Mouse (Mus musculus): Measurements from ENCODE around the gene Snx12. TPM values are rescaled to one million over a fixed set of nuclear protein-coding genes. Genes with fewer than 3 reads are reported as not detected.

The Snx12 gene
- total and polyA plus RNA-seq, 3 experiments = 31.5 to 56.7 (median 52.1) TPM

DNA sequence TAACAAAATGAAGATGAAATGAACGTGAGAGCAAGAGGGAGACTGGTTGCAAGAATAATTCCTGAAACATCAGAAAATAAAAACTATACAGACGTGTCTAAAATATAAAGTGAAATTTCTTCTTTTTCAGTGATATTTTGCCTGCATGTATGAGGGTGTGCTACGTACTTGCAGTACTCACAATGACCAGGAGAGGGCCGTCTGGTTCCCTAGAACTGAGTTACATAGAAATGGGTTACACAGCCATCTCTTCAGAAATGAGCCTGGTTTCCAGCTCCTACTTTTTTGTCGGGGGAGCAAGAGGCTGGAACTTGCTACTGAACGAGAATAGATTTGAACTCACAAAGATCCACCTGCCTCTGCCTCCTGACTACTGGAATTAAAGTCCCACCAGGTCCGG lies 91.4 kb downstream of the Snx12 start:
- H3K27me3 ChIP-seq (replicated peaks) = no peaks in the 10 kb centered on the region
- no peak overlapping the region for H3K4me3 ChIP-seq (replicated peaks in 1 of 3; ENCODE audit: low read depth in 2 of 3, low read length in 2 of 3, poor library complexity in 1 of 3)
- in situ Hi-C loops (cut with MboI; ENCODE audit: low pct_ligation_motif_present, low pct_unique_long_range_greater_than_20kb, low sequenced_read_pairs) (loop anchor here (5.0 to 25.0 kb wide), 3 partner anchors 156 to 356 kb away; partner anchors contain the start of gene Nlgn3), dilution Hi-C loops (cut with MboI; ENCODE audit: extremely low pct_ligation_motif_present, extremely low pct_unique_long_range_greater_than_20kb, low sequenced_read_pairs) (no loop called here)
- no peak for TF ChIP-seq HCFC1 (IDR thresholded peaks at IDR 0.05; ENCODE audit: low read depth, low read length)
- peak; percentile 64 for TF ChIP-seq RAD21 (IDR thresholded peaks at IDR 0.05; ENCODE audit: low read depth, low read length)
- TF ChIP-seq SMC3 (IDR thresholded peaks at IDR 0.05; ENCODE audit: low read depth, low read length) = peak; percentile 67
- peak; percentile 37 to 69 for TF ChIP-seq CTCF (conservative IDR thresholded peaks at IDR 0.05 in 1 of 2, IDR thresholded peaks at IDR 0.05 in 1 of 2; ENCODE audit: low read depth in 2 of 2, low read length in 2 of 2)
- H3K27ac ChIP-seq (ENCODE audit: insufficient read depth, low read depth) = no peak overlapping the region
- no peaks in the 10 kb centered on the region for H3K79me2 ChIP-seq (replicated peaks; ENCODE audit: control insufficient read depth, extremely low read depth, insufficient read depth, poor library complexity, severe bottlenecking)
- no peaks in the 10 kb centered on the region for H3K9me3 ChIP-seq (replicated peaks; ENCODE audit: low read length)
- no peaks in the 10 kb centered on the region for H3K36me3 ChIP-seq (replicated peaks in 1 of 2; ENCODE audit: control insufficient read depth in 1 of 2, insufficient read depth in 1 of 2, low read length in 1 of 2)
- peaks cover 0 to 4% of the 10 kb centered on the region in 2 experiments; a peak in 1 of 4 replicates for H3K4me1 ChIP-seq (ENCODE audit: control insufficient read depth in 1 of 2, insufficient read depth in 2 of 2)
- no peak overlapping the region for H3K9ac ChIP-seq (ENCODE audit: insufficient read depth, low read depth)
- no peak overlapping the region for H3K4me2 ChIP-seq (ENCODE audit: insufficient read depth, low read depth, poor library complexity, severe bottlenecking)
- peak; percentile 65 for DNase-seq (ENCODE audit: extremely low read depth)

GRCm38 (mm10) chrX:101128559-101128958 lies 93.8 kb downstream of the Snx12 start:
- in situ Hi-C loops (cut with MboI; ENCODE audit: low pct_ligation_motif_present, low pct_unique_long_range_greater_than_20kb, low sequenced_read_pairs) (loop anchor here (25.0 kb wide), 2 partner anchors 159 to 359 kb away; partner anchors contain the start of gene Nlgn3), dilution Hi-C loops (cut with MboI; ENCODE audit: extremely low pct_ligation_motif_present, extremely low pct_unique_long_range_greater_than_20kb, low sequenced_read_pairs) (no loop called here)
- Histone ChIP-seq H3K27ac (ENCODE audit: insufficient read depth, low read depth) (no peak overlapping the region), H3K4me1 (ENCODE audit: control insufficient read depth in 1 of 2, insufficient read depth in 2 of 2) (peaks cover 0 to 4% of the 10 kb centered on the region in 2 experiments; a peak in 1 of 4 replicates), H3K9ac (ENCODE audit: insufficient read depth, low read depth) (no peak overlapping the region), H3K79me2 (replicated peaks; ENCODE audit: control insufficient read depth, extremely low read depth, insufficient read depth, poor library complexity, severe bottlenecking) (no peaks in the 10 kb centered on the region), H3K9me3 (replicated peaks; ENCODE audit: low read length) (no peaks in the 10 kb centered on the region), H3K27me3 (replicated peaks) (no peaks in the 10 kb centered on the region), H3K4me2 (ENCODE audit: insufficient read depth, low read depth, poor library complexity, severe bottlenecking) (no peak overlapping the region), H3K4me3 (replicated peaks in 1 of 3; ENCODE audit: low read depth in 2 of 3, low read length in 2 of 3, poor library complexity in 1 of 3) (no peak overlapping the region), H3K36me3 (replicated peaks in 1 of 2; ENCODE audit: control insufficient read depth in 1 of 2, insufficient read depth in 1 of 2, low read length in 1 of 2) (no peaks in the 10 kb centered on the region)
- DNase-seq (ENCODE audit: extremely low read depth) = no peak
- TF ChIP-seq ZKSCAN1 (IDR thresholded peaks at IDR 0.05; ENCODE audit: borderline replicate concordance, low read depth, low read length) = no peak
- no peak for TF ChIP-seq POLR2AphosphoS2 (IDR thresholded peaks at IDR 0.05; ENCODE audit: low read depth, low read length)
- TF ChIP-seq RAD21 (IDR thresholded peaks at IDR 0.05; ENCODE audit: low read depth, low read length) = no peak
- no peak for TF ChIP-seq NELFE (IDR thresholded peaks at IDR 0.05; ENCODE audit: low read depth, low read length)
- no peak for TF ChIP-seq ETS1 (conservative IDR thresholded peaks at IDR 0.05; ENCODE audit: low read depth, low read length)
- no peak for TF ChIP-seq GABPA (IDR thresholded peaks at IDR 0.05; ENCODE audit: insufficient replicate concordance, low read depth, low read length)
- TF ChIP-seq ZMIZ1 (IDR thresholded peaks at IDR 0.05; ENCODE audit: low read depth, low read length) = no peak
- no peak for TF ChIP-seq EP300 (IDR thresholded peaks at IDR 0.05; ENCODE audit: low read length)

DNA sequence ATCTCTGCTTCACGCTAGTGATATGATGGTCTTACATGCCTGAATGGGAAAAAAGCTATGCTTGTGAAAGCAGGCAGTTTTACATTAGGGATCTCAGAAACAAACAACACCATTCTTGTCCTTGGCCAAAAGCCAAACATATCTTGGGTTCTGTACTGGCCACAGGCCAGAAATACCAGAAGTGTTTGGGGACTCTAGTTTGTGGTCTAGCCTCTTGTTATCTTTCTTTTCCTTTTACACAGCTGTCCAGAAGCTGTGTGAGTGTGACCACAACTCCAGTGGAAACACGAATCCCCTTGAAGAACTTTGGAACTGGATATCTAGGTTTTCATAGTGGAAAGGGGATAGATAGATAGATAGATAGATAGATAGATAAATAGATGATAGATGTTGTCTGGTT lies 95.4 kb downstream of the Snx12 start:
- H3K27me3 ChIP-seq (replicated peaks) = no peaks in the 10 kb centered on the region
- in situ Hi-C loops (cut with MboI; ENCODE audit: low pct_ligation_motif_present, low pct_unique_long_range_greater_than_20kb, low sequenced_read_pairs) = loop anchor here (25.0 kb wide), 2 partner anchors 160 to 360 kb away; partner anchors contain the start of gene Nlgn3
- H3K79me2 ChIP-seq (replicated peaks; ENCODE audit: control insufficient read depth, extremely low read depth, insufficient read depth, poor library complexity, severe bottlenecking) = no peaks in the 10 kb centered on the region
- H3K4me3 ChIP-seq (replicated peaks in 1 of 3; ENCODE audit: low read depth in 2 of 3, low read length in 2 of 3, poor library complexity in 1 of 3) = no peak overlapping the region
- DNase-seq (ENCODE audit: extremely low read depth) = no peak
- H3K36me3 ChIP-seq (replicated peaks in 1 of 2; ENCODE audit: control insufficient read depth in 1 of 2, insufficient read depth in 1 of 2, low read length in 1 of 2) = no peaks in the 10 kb centered on the region
- H3K4me1 ChIP-seq (ENCODE audit: control insufficient read depth in 1 of 2, insufficient read depth in 2 of 2) = peaks cover 0 to 2% of the 10 kb centered on the region in 2 experiments; a peak in 1 of 4 replicates
- TF ChIP-seq IRF4 (IDR thresholded peaks at IDR 0.05; ENCODE audit: low read depth, low read length) = no peak
- no peak for TF ChIP-seq SIN3A (IDR thresholded peaks at IDR 0.05; ENCODE audit: low read length)
- TF ChIP-seq POLR2AphosphoS2 (IDR thresholded peaks at IDR 0.05; ENCODE audit: low read depth, low read length) = no peak
- no peak for TF ChIP-seq MYC (IDR thresholded peaks at IDR 0.05; ENCODE audit: low read depth, low read length)
- TF ChIP-seq ZC3H11A (IDR thresholded peaks at IDR 0.05; ENCODE audit: low read depth, low read length) = no peak
- TF ChIP-seq RCOR1 (conservative IDR thresholded peaks at IDR 0.05; ENCODE audit: low read depth, low read length) = no peak
- TF ChIP-seq MAX (IDR thresholded peaks at IDR 0.05; ENCODE audit: low read length) = no peak
- TF ChIP-seq USF2 (conservative IDR thresholded peaks at IDR 0.05; ENCODE audit: low read depth, low read length) = no peak
- TF ChIP-seq SMC3 (IDR thresholded peaks at IDR 0.05; ENCODE audit: low read depth, low read length) = no peak
- no peak for TF ChIP-seq UBTF (IDR thresholded peaks at IDR 0.05; ENCODE audit: low read depth, low read length)
- TF ChIP-seq ZNF384 (IDR thresholded peaks at IDR 0.05; ENCODE audit: low read depth, low read length) = no peak
- TF ChIP-seq PAX5 (IDR thresholded peaks at IDR 0.05; ENCODE audit: low read length) = no peak
- no peak for TF ChIP-seq MAZ (IDR thresholded peaks at IDR 0.05; ENCODE audit: low read depth, low read length)
- no peak for TF ChIP-seq GABPA (IDR thresholded peaks at IDR 0.05; ENCODE audit: insufficient replicate concordance, low read depth, low read length)
- no peak overlapping the region for H3K9ac ChIP-seq (ENCODE audit: insufficient read depth, low read depth)
- H3K9me3 ChIP-seq (replicated peaks; ENCODE audit: low read length) = no peaks in the 10 kb centered on the region
- dilution Hi-C loops (cut with MboI; ENCODE audit: extremely low pct_ligation_motif_present, extremely low pct_unique_long_range_greater_than_20kb, low sequenced_read_pairs) = no loop called here
- H3K27ac ChIP-seq (ENCODE audit: insufficient read depth, low read depth) = no peak overlapping the region
- no peak overlapping the region for H3K4me2 ChIP-seq (ENCODE audit: insufficient read depth, low read depth, poor library complexity, severe bottlenecking)
